Mouse (Mus musculus): ENCODE results near the gene Ccm2. TPM values are rescaled to one million over a fixed set of nuclear protein-coding genes. Genes with fewer than 3 reads are reported as not detected.
A peak's percentile ranks its signal among the peaks of the same experiment; 100 is the strongest.

Ccm2 gene
- polyA plus RNA-seq, 1 experiment from 2014 or later = 93.7 TPM

DNA sequence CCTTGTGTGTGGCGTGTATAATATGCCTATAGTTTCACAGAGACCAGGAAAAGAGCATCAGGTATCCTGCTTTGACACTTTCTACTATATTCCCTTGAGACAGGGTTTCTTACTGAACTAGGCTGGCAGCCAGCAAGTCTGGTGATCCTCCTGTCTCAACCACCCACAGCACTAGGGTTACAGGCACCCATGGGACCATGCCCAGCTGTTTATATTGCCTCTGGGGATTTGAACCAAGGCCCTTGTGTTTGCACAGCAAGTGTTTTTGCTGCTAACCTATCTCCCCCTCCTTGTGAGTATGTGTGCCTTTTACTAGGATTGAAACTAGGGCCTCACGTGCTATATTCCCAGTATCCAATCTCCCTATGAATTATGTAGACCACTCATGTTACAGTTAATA lies 34.9 kb downstream of the Ccm2 start:
- peak; percentile 63; the same call in 1 of the 2 replicates for ATAC-seq (ENCODE audit: low read depth)
- H3K4me1 ChIP-seq (ENCODE audit: control insufficient read depth, insufficient read depth, low read length) = no peaks in the 10 kb centered on the region
- H3K9ac ChIP-seq (ENCODE audit: low read depth, low read length) = no peak overlapping the region
- H3K27me3 ChIP-seq (replicated peaks; ENCODE audit: control insufficient read depth, insufficient read depth, low read length) = no peaks in the 10 kb centered on the region
- H3K4me3 ChIP-seq (ENCODE audit: low read depth, low read length) = no peak overlapping the region
- DNase-seq (ENCODE audit: low spot score) = peak; percentile 45
- peaks cover 26% of the 10 kb centered on the region for H3K36me3 ChIP-seq (ENCODE audit: control insufficient read depth, insufficient read depth, low read length)
- no peaks in the 10 kb centered on the region for H3K9me3 ChIP-seq (ENCODE audit: control insufficient read depth, low read length)
- no peak overlapping the region for H3K4me2 ChIP-seq (ENCODE audit: low read depth, low read length)
- 74% methylated on average over 2 of the region's 2 CpGs for WGBS
- H3K27ac ChIP-seq (replicated peaks; ENCODE audit: low read depth, low read length) = no peak overlapping the region

DNA sequence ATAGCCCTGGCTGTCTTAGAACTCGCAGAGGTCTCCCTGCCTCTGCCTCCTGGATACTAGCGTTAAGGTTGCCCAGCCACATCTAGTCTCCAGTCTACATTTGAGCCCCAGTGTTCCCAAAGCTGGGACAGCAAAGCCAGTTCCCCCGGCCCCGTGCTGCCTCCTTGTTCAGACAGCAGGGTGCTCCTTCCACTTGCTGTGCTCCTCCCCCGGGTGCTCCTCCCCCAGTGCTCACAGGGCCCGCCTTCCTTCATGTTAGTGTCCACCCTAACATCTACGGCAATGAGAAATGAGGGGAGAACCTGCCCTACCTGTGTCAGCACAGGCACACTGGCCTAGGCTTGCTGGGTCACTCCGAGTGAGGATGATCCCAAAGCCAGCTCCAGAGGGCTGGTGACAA lies 39.1 kb downstream of the Ccm2 start:
- no peaks in the 10 kb centered on the region for H3K9me3 ChIP-seq (ENCODE audit: control insufficient read depth, low read length)
- no peak overlapping the region for H3K27ac ChIP-seq (replicated peaks; ENCODE audit: low read depth, low read length)
- 91% methylated on average over 8 of the region's 8 CpGs for WGBS
- DNase-seq (ENCODE audit: low spot score) (no peak), ATAC-seq (ENCODE audit: low read depth) (no peak)
- H3K4me3 ChIP-seq (ENCODE audit: low read depth, low read length) = no peak overlapping the region
- no peak overlapping the region for H3K4me2 ChIP-seq (ENCODE audit: low read depth, low read length)
- no peaks in the 10 kb centered on the region for H3K27me3 ChIP-seq (replicated peaks; ENCODE audit: control insufficient read depth, insufficient read depth, low read length)
- H3K4me1 ChIP-seq (ENCODE audit: control insufficient read depth, insufficient read depth, low read length) = no peaks in the 10 kb centered on the region
- H3K36me3 ChIP-seq (ENCODE audit: control insufficient read depth, insufficient read depth, low read length) = peaks cover 57% of the 10 kb centered on the region
- H3K9ac ChIP-seq (ENCODE audit: low read depth, low read length) = no peak overlapping the region

DNA sequence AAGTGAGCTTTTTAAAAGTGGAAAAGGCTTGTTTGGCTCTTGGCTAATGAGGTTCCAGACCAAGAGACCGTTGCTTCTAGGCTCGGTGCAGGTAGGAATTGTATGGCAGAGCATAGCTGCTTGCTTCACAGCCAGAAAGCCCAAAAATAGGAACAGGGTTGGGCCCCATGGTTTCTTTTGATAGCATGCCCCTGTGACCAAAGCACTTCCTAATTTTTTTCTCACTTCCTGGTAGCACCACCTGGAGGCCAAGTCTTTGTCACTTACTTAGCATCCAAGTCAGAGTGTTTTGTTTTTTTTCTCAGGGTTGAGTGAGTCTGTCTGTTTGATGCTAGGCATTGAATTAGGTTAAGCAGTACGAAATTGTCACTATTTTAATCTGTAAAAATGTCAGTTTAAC lies 40.0 kb downstream of the Ccm2 start:
- no peak for DNase-seq (ENCODE audit: low spot score)
- H3K4me3 ChIP-seq (ENCODE audit: low read depth, low read length) = no peak overlapping the region
- no peak overlapping the region for H3K4me2 ChIP-seq (ENCODE audit: low read depth, low read length)
- no peaks in the 10 kb centered on the region for H3K4me1 ChIP-seq (ENCODE audit: control insufficient read depth, insufficient read depth, low read length)
- ATAC-seq (ENCODE audit: low read depth) = no peak
- no peak overlapping the region for H3K27ac ChIP-seq (replicated peaks; ENCODE audit: low read depth, low read length)
- no peak overlapping the region for H3K9ac ChIP-seq (ENCODE audit: low read depth, low read length)
- no peaks in the 10 kb centered on the region for H3K27me3 ChIP-seq (replicated peaks; ENCODE audit: control insufficient read depth, insufficient read depth, low read length)
- no peaks in the 10 kb centered on the region for H3K9me3 ChIP-seq (ENCODE audit: control insufficient read depth, low read length)
- peaks cover 66% of the 10 kb centered on the region for H3K36me3 ChIP-seq (ENCODE audit: control insufficient read depth, insufficient read depth, low read length)
- 90% methylated on average over 3 of the region's 3 CpGs for WGBS

DNA sequence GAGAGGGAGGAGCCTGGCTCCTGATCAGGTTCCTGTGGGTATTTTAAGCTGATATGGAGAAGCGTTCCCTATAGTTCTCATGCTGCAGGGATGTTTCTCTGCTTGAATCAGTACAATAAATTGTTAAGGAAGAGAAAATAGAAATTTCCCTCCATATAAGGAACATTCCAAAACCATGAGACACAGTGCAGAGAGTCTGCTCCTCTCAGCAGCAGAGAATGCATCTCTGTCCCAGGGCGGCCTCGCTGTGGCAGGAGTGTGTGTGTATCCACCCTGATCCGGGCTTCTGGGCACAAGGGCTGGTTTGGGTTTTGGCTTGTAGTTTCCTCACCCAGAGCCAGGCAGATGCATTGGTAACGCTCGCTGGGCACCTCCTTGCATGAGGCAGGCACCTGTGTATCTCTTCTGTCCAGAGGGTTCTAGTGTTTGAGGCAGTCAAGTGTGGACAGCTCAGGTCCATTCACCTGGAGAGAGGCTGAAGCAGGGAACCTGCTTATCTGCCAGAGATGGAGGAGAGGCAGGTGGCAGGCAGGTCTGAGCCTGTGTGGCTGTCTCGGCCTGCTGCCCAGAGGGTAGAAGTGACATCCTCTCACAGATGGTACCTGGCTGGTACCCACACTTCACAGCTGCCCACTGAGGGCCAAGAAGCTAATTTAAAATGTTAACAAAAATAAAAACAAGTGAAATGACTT lies 40.7 kb downstream of the Ccm2 start:
- ATAC-seq (ENCODE audit: low read depth) = no peak
- Histone ChIP-seq H3K36me3 (ENCODE audit: control insufficient read depth, insufficient read depth, low read length) (peaks cover 73% of the 10 kb centered on the region), H3K9ac (ENCODE audit: low read depth, low read length) (no peak overlapping the region), H3K4me2 (ENCODE audit: low read depth, low read length) (no peak overlapping the region), H3K4me1 (ENCODE audit: control insufficient read depth, insufficient read depth, low read length) (no peaks in the 10 kb centered on the region), H3K9me3 (ENCODE audit: control insufficient read depth, low read length) (no peaks in the 10 kb centered on the region), H3K27me3 (replicated peaks; ENCODE audit: control insufficient read depth, insufficient read depth, low read length) (no peaks in the 10 kb centered on the region), H3K27ac (replicated peaks; ENCODE audit: low read depth, low read length) (no peak overlapping the region), H3K4me3 (ENCODE audit: low read depth, low read length) (no peak overlapping the region)
- 87% methylated on average over 7 of the region's 7 CpGs for WGBS
- no peak for DNase-seq (ENCODE audit: low spot score)

- DNase-seq (ENCODE audit: low spot score) (no peak), ATAC-seq (ENCODE audit: low read depth) (no peak; the same call in 1 of the 2 replicates)
- no peak overlapping the region for H3K9ac ChIP-seq (ENCODE audit: low read depth, low read length)
- 86% methylated on average over 7 of the region's 7 CpGs for WGBS
- no peaks in the 10 kb centered on the region for H3K27me3 ChIP-seq (replicated peaks; ENCODE audit: control insufficient read depth, insufficient read depth, low read length)
- H3K27ac ChIP-seq (replicated peaks; ENCODE audit: low read depth, low read length) = no peak overlapping the region
- H3K4me2 ChIP-seq (ENCODE audit: low read depth, low read length) = no peak overlapping the region
- no peaks in the 10 kb centered on the region for H3K4me1 ChIP-seq (ENCODE audit: control insufficient read depth, insufficient read depth, low read length)
- H3K9me3 ChIP-seq (ENCODE audit: control insufficient read depth, low read length) = no peaks in the 10 kb centered on the region
- H3K4me3 ChIP-seq (ENCODE audit: low read depth, low read length) = no peak overlapping the region
- H3K36me3 ChIP-seq (ENCODE audit: control insufficient read depth, insufficient read depth, low read length) = peaks cover 82% of the 10 kb centered on the region
Measured at GRCm38 (mm10) chr11:6588295-6588694, 41.6 kb downstream of the Ccm2 start.

GRCm38 (mm10) chr11:6589838-6590237 lies 43.2 kb downstream of the Ccm2 start:
- peaks cover 93% of the 10 kb centered on the region for H3K36me3 ChIP-seq (ENCODE audit: control insufficient read depth, insufficient read depth, low read length)
- H3K9me3 ChIP-seq (ENCODE audit: control insufficient read depth, low read length) = no peaks in the 10 kb centered on the region
- no peaks in the 10 kb centered on the region for H3K27me3 ChIP-seq (replicated peaks; ENCODE audit: control insufficient read depth, insufficient read depth, low read length)
- no peak overlapping the region for H3K27ac ChIP-seq (replicated peaks; ENCODE audit: low read depth, low read length)
- no peak overlapping the region for H3K4me2 ChIP-seq (ENCODE audit: low read depth, low read length)
- no peaks in the 10 kb centered on the region for H3K4me1 ChIP-seq (ENCODE audit: control insufficient read depth, insufficient read depth, low read length)
- no peak overlapping the region for H3K9ac ChIP-seq (ENCODE audit: low read depth, low read length)
- H3K4me3 ChIP-seq (ENCODE audit: low read depth, low read length) = no peak overlapping the region
- DNase-seq (ENCODE audit: low spot score) = no peak
- WGBS = 93% methylated on average over 7 of the region's 7 CpGs
- no peak for ATAC-seq (ENCODE audit: low read depth)

- DNase-seq (ENCODE audit: low spot score) (no peak), ATAC-seq (ENCODE audit: low read depth) (no peak)
- H3K4me1 ChIP-seq (ENCODE audit: control insufficient read depth, insufficient read depth, low read length) = no peaks in the 10 kb centered on the region
- WGBS = 84% methylated on average over 10 of the region's 10 CpGs
- no peak overlapping the region for H3K9ac ChIP-seq (ENCODE audit: low read depth, low read length)
- no peak overlapping the region for H3K27ac ChIP-seq (replicated peaks; ENCODE audit: low read depth, low read length)
- H3K4me2 ChIP-seq (ENCODE audit: low read depth, low read length) = no peak overlapping the region
- no peaks in the 10 kb centered on the region for H3K27me3 ChIP-seq (replicated peaks; ENCODE audit: control insufficient read depth, insufficient read depth, low read length)
- no peak overlapping the region for H3K4me3 ChIP-seq (ENCODE audit: low read depth, low read length)
- peaks cover 93% of the 10 kb centered on the region for H3K36me3 ChIP-seq (ENCODE audit: control insufficient read depth, insufficient read depth, low read length)
- no peaks in the 10 kb centered on the region for H3K9me3 ChIP-seq (ENCODE audit: control insufficient read depth, low read length)
Measured at GRCm38 (mm10) chr11:6590933-6591675, 44.4 kb downstream of the Ccm2 start.

DNA sequence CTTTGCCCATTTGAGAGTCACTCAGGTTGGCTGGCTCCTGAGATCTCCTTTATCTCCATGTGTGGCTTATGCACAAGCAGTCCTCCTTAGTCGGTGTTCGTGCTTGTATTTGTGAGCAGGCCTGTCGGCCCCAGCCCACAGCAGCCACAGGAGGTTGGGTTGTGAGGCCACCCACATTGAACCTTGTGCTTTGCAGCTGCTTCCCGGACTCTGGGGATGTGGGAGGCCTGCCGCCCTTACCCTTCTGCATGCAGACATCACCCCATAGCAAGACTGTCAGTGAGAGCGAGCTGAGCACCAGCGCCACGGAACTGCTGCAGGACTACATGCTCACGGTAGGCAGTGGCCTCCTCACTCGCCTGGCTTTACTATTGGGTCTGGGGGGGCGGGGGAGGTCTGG lies 46.7 kb downstream of the Ccm2 start:
- no peak for ATAC-seq (ENCODE audit: low read depth)
- 65% methylated on average over 9 of the region's 11 CpGs for WGBS
- Histone ChIP-seq H3K4me3 (ENCODE audit: low read depth, low read length) (no peak overlapping the region), H3K27me3 (replicated peaks; ENCODE audit: control insufficient read depth, insufficient read depth, low read length) (no peaks in the 10 kb centered on the region), H3K27ac (replicated peaks; ENCODE audit: low read depth, low read length) (peak overlapping the region; percentile 44; the same call in 1 of the 2 replicates), H3K36me3 (ENCODE audit: control insufficient read depth, insufficient read depth, low read length) (peaks cover 97% of the 10 kb centered on the region), H3K4me1 (ENCODE audit: control insufficient read depth, insufficient read depth, low read length) (no peaks in the 10 kb centered on the region), H3K4me2 (ENCODE audit: low read depth, low read length) (no peak overlapping the region), H3K9ac (ENCODE audit: low read depth, low read length) (no peak overlapping the region), H3K9me3 (ENCODE audit: control insufficient read depth, low read length) (no peaks in the 10 kb centered on the region)
- no peak for DNase-seq (ENCODE audit: low spot score)
